Mouse (Mus musculus) embryonic facial prominence, embryonic 13.5 days (tissue): ENCODE measurements around the gene Atxn7l1. TPM values are rescaled to one million over a fixed set of nuclear protein-coding genes. Genes with fewer than 3 reads are reported as not detected.

Source experiments
- ATAC-seq: fragments of 200-750 bp; cut with Nextera tagmentation; 2 replicates; pipeline ENCODE4 v1.8.0; 2017; ENCODE audit warnings: low read depth; ENCODE audit not compliant: insufficient number of reproducible peaks, insufficient read depth, low FRiP score, low TSS enrichment
- H3K27ac ChIP-seq: fragments of 300-500 bp; sonication (generic); 2 replicates; pipeline ENCODE4 v1.5.1; 2015; ENCODE audit warnings: moderate library complexity, mild to moderate bottlenecking, inconsistent platforms
- H3K27me3 ChIP-seq: fragments of 300-500 bp; sonication (generic); 2 replicates; pipeline ENCODE4 v1.6.1; 2015; ENCODE audit warnings: mild to moderate bottlenecking, inconsistent platforms
- H3K36me3 ChIP-seq: fragments of 300-500 bp; sonication (generic); 2 replicates; pipeline ENCODE4 v1.6.1; 2015; ENCODE audit warnings: mild to moderate bottlenecking, inconsistent platforms
- H3K4me1 ChIP-seq: fragments of 300-500 bp; sonication (generic); 2 replicates; pipeline ENCODE4 v1.6.1; 2015; ENCODE audit warnings: inconsistent platforms
- H3K4me2 ChIP-seq: fragments of 300-500 bp; sonication (generic); 2 replicates; pipeline ENCODE4 v1.6.1; 2015; ENCODE audit warnings: moderate library complexity, mild to moderate bottlenecking, inconsistent platforms
- H3K4me3 ChIP-seq: fragments of 300-500 bp; sonication (generic); 2 replicates; pipeline ENCODE4 v1.5.1; 2015; ENCODE audit warnings: mild to moderate bottlenecking, inconsistent platforms
- H3K9ac ChIP-seq: fragments of 300-500 bp; sonication (generic); 2 replicates; pipeline ENCODE4 v1.6.1; 2015; ENCODE audit warnings: mild to moderate bottlenecking, inconsistent platforms
- H3K9me3 ChIP-seq: fragments of 300-500 bp; sonication (generic); 2 replicates; pipeline ENCODE4 v1.6.1; 2016; ENCODE audit warnings: inconsistent platforms
- WGBS: fragments of 180-500 bp; shearing (Covaris S2); methylation state at CpG from one replicate; pipeline ENCODE4 v1.1.7; 2015; ENCODE audit warnings: mixed read lengths; 5-methylcytosine and 5-hydroxymethylcytosine counted together
- polyA plus RNA-seq: library from polyadenylated mRNA; unstranded; fragments of >200 nt; fragmentation: Nextera tagmentation; extraction: Ambion mirVana; gene quantifications from 2 replicates; pipeline ENCODE4 v1.2.1, GENCODE M21; 2015

Gene Atxn7l1
- polyA plus RNA-seq, 1 experiment from 2014 or later, result 16.4 TPM

- 36% methylated on average over 14 of the region's 14 CpGs for WGBS
- H3K4me1 ChIP-seq, result peaks cover 7% of the 10 kb centered on the region; the same call in 1 of the 2 replicates
- H3K4me2 ChIP-seq, result peak overlapping the region; percentile 26
- ATAC-seq, result no peak
- no peak overlapping the region for H3K4me3 ChIP-seq
- H3K27me3 ChIP-seq, result no peaks in the 10 kb centered on the region
- H3K36me3 ChIP-seq, result no peaks in the 10 kb centered on the region
- H3K9ac ChIP-seq, result no peak overlapping the region
- H3K27ac ChIP-seq, result no peak overlapping the region; the same call in 1 of the 2 replicates
- H3K9me3 ChIP-seq, result no peaks in the 10 kb centered on the region
Measured at GRCm38 (mm10) chr12:33313828-33314671, 166.6 kb downstream of the Atxn7l1 start.

- no peak overlapping the region for H3K9ac ChIP-seq
Measured at GRCm38 (mm10) chr12:33314924-33315643, 167.6 kb downstream of the Atxn7l1 start.

GRCm38 (mm10) chr12:33315804-33316203 lies 168.3 kb downstream of the Atxn7l1 start:
- H3K4me3 ChIP-seq, result no peak overlapping the region
- peaks cover 7% of the 10 kb centered on the region; the same call in 1 of the 2 replicates for H3K4me1 ChIP-seq
- WGBS, result 57% methylated on average over 5 of the region's 5 CpGs
- no peaks in the 10 kb centered on the region for H3K36me3 ChIP-seq
- no peak overlapping the region for H3K9ac ChIP-seq
- no peak overlapping the region for H3K4me2 ChIP-seq
- no peak for ATAC-seq
- no peak overlapping the region for H3K27ac ChIP-seq
- H3K9me3 ChIP-seq, result no peaks in the 10 kb centered on the region
- H3K27me3 ChIP-seq, result no peaks in the 10 kb centered on the region

More at GRCm38 (mm10) chr12:33314924-33315643, 167.6 kb downstream of the Atxn7l1 start:
- Histone ChIP-seq H3K4me2 (no peak overlapping the region), H3K4me1 (peaks cover 7% of the 10 kb centered on the region; the same call in 1 of the 2 replicates), H3K36me3 (no peaks in the 10 kb centered on the region), H3K27ac (no peak overlapping the region), H3K27me3 (no peaks in the 10 kb centered on the region), H3K9me3 (no peaks in the 10 kb centered on the region), H3K4me3 (no peak overlapping the region)
- WGBS, result 82% methylated on average over 16 of the region's 16 CpGs
- ATAC-seq, result no peak

- Histone ChIP-seq H3K27me3 (no peaks in the 10 kb centered on the region), H3K4me2 (no peak overlapping the region), H3K9ac (no peak overlapping the region), H3K36me3 (no peaks in the 10 kb centered on the region), H3K27ac (no peak overlapping the region), H3K4me3 (no peak overlapping the region), H3K9me3 (no peaks in the 10 kb centered on the region), H3K4me1 (peaks cover 7% of the 10 kb centered on the region; the same call in 1 of the 2 replicates)
- 73% methylated on average over 9 of the region's 9 CpGs for WGBS
- no peak for ATAC-seq
Measured at GRCm38 (mm10) chr12:33317792-33318530, 170.5 kb downstream of the Atxn7l1 start.

GRCm38 (mm10) chr12:33322547-33322946 lies 175.1 kb downstream of the Atxn7l1 start:
- Histone ChIP-seq H3K27ac (no peak overlapping the region), H3K36me3 (peaks cover 8% of the 10 kb centered on the region; the same call in 1 of the 2 replicates), H3K4me1 (peaks cover 8% of the 10 kb centered on the region; the same call in 1 of the 2 replicates), H3K4me3 (no peak overlapping the region), H3K27me3 (no peaks in the 10 kb centered on the region), H3K4me2 (no peak overlapping the region), H3K9me3 (no peaks in the 10 kb centered on the region), H3K9ac (no peak overlapping the region)
- no peak for ATAC-seq
- WGBS, result 77% methylated on average over 7 of the region's 7 CpGs

- no peak for ATAC-seq
- no peak overlapping the region for H3K27ac ChIP-seq
- H3K9me3 ChIP-seq, result no peaks in the 10 kb centered on the region
- H3K36me3 ChIP-seq, result peaks cover 10% of the 10 kb centered on the region; the same call in 1 of the 2 replicates
- no peak overlapping the region for H3K9ac ChIP-seq
- 93% methylated on average over 1 of the region's 1 CpGs for WGBS
- peaks cover 8% of the 10 kb centered on the region; the same call in 1 of the 2 replicates for H3K4me1 ChIP-seq
- no peak overlapping the region for H3K4me3 ChIP-seq
- H3K4me2 ChIP-seq, result no peak overlapping the region
- H3K27me3 ChIP-seq, result no peaks in the 10 kb centered on the region
Measured at GRCm38 (mm10) chr12:33323821-33324220, 176.3 kb downstream of the Atxn7l1 start.

GRCm38 (mm10) chr12:33325424-33325823 lies 177.9 kb downstream of the Atxn7l1 start:
- peaks cover 11% of the 10 kb centered on the region for H3K4me1 ChIP-seq
- no peak overlapping the region for H3K4me3 ChIP-seq
- no peaks in the 10 kb centered on the region for H3K9me3 ChIP-seq
- ATAC-seq, result no peak
- 60% methylated on average over 9 of the region's 9 CpGs for WGBS
- H3K27me3 ChIP-seq, result no peaks in the 10 kb centered on the region
- H3K4me2 ChIP-seq, result no peak overlapping the region
- no peak overlapping the region for H3K27ac ChIP-seq
- H3K9ac ChIP-seq, result no peak overlapping the region
- H3K36me3 ChIP-seq, result peaks cover 10% of the 10 kb centered on the region; the same call in 1 of the 2 replicates

- H3K4me1 ChIP-seq, result peaks cover 12% of the 10 kb centered on the region
- H3K9ac ChIP-seq, result no peak overlapping the region
- no peak overlapping the region for H3K4me2 ChIP-seq
- H3K36me3 ChIP-seq, result peaks cover 7% of the 10 kb centered on the region; the same call in 1 of the 2 replicates
- 66% methylated on average over 4 of the region's 4 CpGs for WGBS
- no peak overlapping the region for H3K4me3 ChIP-seq
- no peaks in the 10 kb centered on the region for H3K27me3 ChIP-seq
- no peaks in the 10 kb centered on the region for H3K9me3 ChIP-seq
- no peak overlapping the region for H3K27ac ChIP-seq
- ATAC-seq, result no peak
Measured at GRCm38 (mm10) chr12:33332046-33332445, 184.6 kb downstream of the Atxn7l1 start.

GRCm38 (mm10) chr12:33332796-33333195 lies 185.3 kb downstream of the Atxn7l1 start:
- no peak for ATAC-seq
- no peak overlapping the region for H3K4me3 ChIP-seq
- no peaks in the 10 kb centered on the region for H3K27me3 ChIP-seq
- H3K4me1 ChIP-seq, result peaks cover 12% of the 10 kb centered on the region
- no peak overlapping the region for H3K9ac ChIP-seq
- no peak overlapping the region for H3K27ac ChIP-seq
- H3K36me3 ChIP-seq, result 0 out of 2 replicates have a peak, but pooled peaks cover under 1% of the 10 kb centered on the region
- H3K4me2 ChIP-seq, result no peak overlapping the region
- 70% methylated on average over 5 of the region's 5 CpGs for WGBS
- no peaks in the 10 kb centered on the region for H3K9me3 ChIP-seq

GRCm38 (mm10) chr12:33333914-33334313 lies 186.4 kb downstream of the Atxn7l1 start:
- no peak overlapping the region for H3K9ac ChIP-seq
- WGBS, result 30% methylated on average over 8 of the region's 8 CpGs
- no peak for ATAC-seq

GRCm38 (mm10) chr12:33334511-33334910 lies 187.0 kb downstream of the Atxn7l1 start:
- H3K27me3 ChIP-seq, result no peaks in the 10 kb centered on the region
- WGBS, result 93% methylated on average over 2 of the region's 2 CpGs
- H3K9me3 ChIP-seq, result no peaks in the 10 kb centered on the region
- no peak overlapping the region for H3K9ac ChIP-seq
- H3K4me3 ChIP-seq, result no peak overlapping the region
- H3K36me3 ChIP-seq, result no peaks in the 10 kb centered on the region
- H3K27ac ChIP-seq, result no peak overlapping the region
- no peak for ATAC-seq
- H3K4me2 ChIP-seq, result no peak overlapping the region
- H3K4me1 ChIP-seq, result peaks cover 12% of the 10 kb centered on the region

More at GRCm38 (mm10) chr12:33333914-33334313, 186.4 kb downstream of the Atxn7l1 start:
- Histone ChIP-seq H3K4me1 (peaks cover 12% of the 10 kb centered on the region), H3K4me2 (no peak overlapping the region), H3K27ac (no peak overlapping the region), H3K9me3 (no peaks in the 10 kb centered on the region), H3K36me3 (no peaks in the 10 kb centered on the region), H3K4me3 (no peak overlapping the region), H3K27me3 (no peaks in the 10 kb centered on the region)
